8 mouse cellular contexts compared by ENCODE assay signal in genomic region chr9:95954226-95954584, GRCm38 (mm10). TPM values are rescaled to one million over a fixed set of nuclear protein-coding genes. Genes with fewer than 3 reads are reported as not detected.
DNase-seq lines count a peak whose midpoint lies in the region; ATAC-seq lines count a peak whose summit lies in the region.

No protein-coding gene starts in this region.

- peaks cover 27% of the 10 kb centered on the region for H3K4me1 ChIP-seq in erythroblast, embryonic 14.5 days (ENCODE audit: control insufficient read depth)
- no peaks in the 10 kb centered on the region for H3K4me1 ChIP-seq in forebrain, embryonic 14.5 days (ENCODE audit: control insufficient read depth, insufficient read depth, low read length)
- peaks cover 30% of the 10 kb centered on the region for H3K4me1 ChIP-seq in liver, embryonic 13.5 days (replicated peaks)
- H3K4me1 ChIP-seq in stomach, embryonic 14.5 days (ENCODE audit: control insufficient read depth, insufficient read depth, low read length), result no peaks in the 10 kb centered on the region

- ATAC-seq in erythroblast, adult 5-6 weeks (replicated peaks; ENCODE audit: low FRiP score, poor library complexity, severe bottlenecking), result no peak
- peak; percentile 80 for ATAC-seq in forebrain, embryonic 14.5 days
- ATAC-seq in liver, embryonic 13.5 days (ENCODE audit: low read depth), result peak; percentile 17
- peak; percentile 19; the same call in 1 of the 2 replicates for ATAC-seq in stomach, embryonic 14.5 days (ENCODE audit: insufficient number of reproducible peaks, insufficient read depth, low FRiP score, low read depth)

- DNase-seq in ovary, postnatal 10 days (ENCODE audit: low spot score), result peak; percentile 7
- DNase-seq in ovary, postnatal 14 days (ENCODE audit: low spot score), result no peak
- DNase-seq in forebrain, embryonic 14.5 days (ENCODE audit: low spot score), result peak; percentile 76
- DNase-seq in liver, embryonic 13.5 days, result no peak
- no peak for DNase-seq in layer of hippocampus, adult 11-12 months (ENCODE audit: low spot score)

- H3K36me3 ChIP-seq in erythroblast, embryonic 14.5 days (ENCODE audit: control insufficient read depth), result peaks cover 20% of the 10 kb centered on the region
- H3K36me3 ChIP-seq in forebrain, embryonic 14.5 days (ENCODE audit: control insufficient read depth, insufficient read depth, low read length), result peaks cover 23% of the 10 kb centered on the region
- H3K36me3 ChIP-seq in liver, embryonic 13.5 days, result peaks cover 5% of the 10 kb centered on the region; the same call in 1 of the 2 replicates
- no peaks in the 10 kb centered on the region for H3K36me3 ChIP-seq in stomach, embryonic 14.5 days (ENCODE audit: control insufficient read depth, insufficient read depth, low read length)

- H3K4me2 ChIP-seq in forebrain, embryonic 14.5 days (ENCODE audit: low read length), result peak overlapping the region; percentile 74
- H3K4me2 ChIP-seq in liver, embryonic 13.5 days, result peak overlapping the region; percentile 84
- H3K4me2 ChIP-seq in stomach, embryonic 14.5 days (replicated peaks; ENCODE audit: low read depth, low read length), result peak overlapping the region; percentile 64

- H3K9ac ChIP-seq in forebrain, embryonic 14.5 days (ENCODE audit: low read length), result peak overlapping the region; percentile 96
- peak overlapping the region; percentile 98 for H3K9ac ChIP-seq in liver, embryonic 13.5 days
- H3K9ac ChIP-seq in stomach, embryonic 14.5 days (replicated peaks; ENCODE audit: low read depth, low read length), result peak overlapping the region; percentile 99; the same call in 1 of the 2 replicates

- 2% methylated on average over 7 of the region's 7 CpGs for WGBS in forebrain, embryonic 14.5 days
- WGBS in liver, embryonic 13.5 days (ENCODE audit: insufficient replicate concordance), result 0% methylated on average over 7 of the region's 7 CpGs
- 0% methylated on average over 7 of the region's 7 CpGs for WGBS in stomach, embryonic 14.5 days

- peak overlapping the region; percentile 87 for H3K4me3 ChIP-seq in erythroblast, embryonic 14.5 days (replicated peaks)
- peak overlapping the region; percentile 95 for H3K4me3 ChIP-seq in forebrain, embryonic 14.5 days (ENCODE audit: low read depth, low read length)
- peak overlapping the region; percentile 96 for H3K4me3 ChIP-seq in liver, embryonic 13.5 days (replicated peaks)
- H3K4me3 ChIP-seq in stomach, embryonic 14.5 days (ENCODE audit: low read depth, low read length), result peak overlapping the region; percentile 96

- no peaks in the 10 kb centered on the region for H3K9me3 ChIP-seq in erythroblast, embryonic 14.5 days (ENCODE audit: control insufficient read depth, low read length)
- no peaks in the 10 kb centered on the region for H3K9me3 ChIP-seq in forebrain, embryonic 14.5 days (replicated peaks; ENCODE audit: control insufficient read depth, low read length)
- H3K9me3 ChIP-seq in liver, embryonic 13.5 days (replicated peaks), result no peaks in the 10 kb centered on the region
- no peaks in the 10 kb centered on the region for H3K9me3 ChIP-seq in stomach, embryonic 14.5 days (ENCODE audit: control insufficient read depth, low read depth, low read length)

- 0 out of 2 replicates have a peak overlapping the region, but pooled peaks have one; percentile 30 for H3K27ac ChIP-seq in forebrain, embryonic 14.5 days (ENCODE audit: low read depth, low read length)
- H3K27ac ChIP-seq in liver, embryonic 13.5 days, result no peak overlapping the region; the same call in none of the 2 replicates
- peak overlapping the region; percentile 93 for H3K27ac ChIP-seq in stomach, embryonic 14.5 days (ENCODE audit: low read length)

- no peaks in the 10 kb centered on the region for H3K27me3 ChIP-seq in erythroblast, embryonic 14.5 days (ENCODE audit: control insufficient read depth)
- no peaks in the 10 kb centered on the region for H3K27me3 ChIP-seq in forebrain, embryonic 14.5 days (replicated peaks; ENCODE audit: control insufficient read depth, insufficient read depth, low read length)
- H3K27me3 ChIP-seq in liver, embryonic 13.5 days, result no peaks in the 10 kb centered on the region
- H3K27me3 ChIP-seq in stomach, embryonic 14.5 days (ENCODE audit: control insufficient read depth, insufficient read depth, low read length), result no peaks in the 10 kb centered on the region

RNA-seq across cellular contexts. Expression of gene Xrn1, which starts 0.4 kb away (rescaled TPM):
- polyA plus RNA-seq in erythroblast, embryonic 14.5 days (2012), result 0.03 and 0.21 TPM in 2 replicates
- 32.2 and 54.2 TPM in 2 replicates for total RNA-seq in erythroblast, adult 5-6 weeks (2015; ENCODE audit: low replicate concordance)
- total RNA-seq in erythroblast, adult 5-6 weeks (2017; ENCODE audit: low replicate concordance), result 42.4 and 46.8 TPM in 2 replicates
- polyA plus RNA-seq in forebrain, embryonic 14.5 days (2014; fragmentation: Nextera tagmentation; extraction: Ambion mirVana), result 11.1 and 20.2 TPM in 2 replicates
- 6.7 and 9.5 TPM in 2 replicates for polyA plus RNA-seq in liver, embryonic 13.5 days (2015; fragmentation: Nextera tagmentation; extraction: Ambion mirVana)
- polyA plus RNA-seq in stomach, embryonic 14.5 days (2014; fragmentation: Nextera tagmentation; extraction: Ambion mirVana), result 27.1 and 30.7 TPM in 2 replicates

Comparison
In these comparisons a context has a peak if more than half of its experiments do, and no peak if none do; other contexts are left out.
1. DNase-seq: peak in ovary, postnatal 10 days (single experiment) and forebrain, embryonic 14.5 days (single experiment); none in ovary, postnatal 14 days (single experiment), liver, embryonic 13.5 days (single experiment) and layer of hippocampus, adult 11-12 months (single experiment).
2. Peak in every context shown above with its lines, with median percentiles within 50 percentile points of each other: H3K4me3 ChIP-seq, H3K4me2 ChIP-seq and H3K9ac ChIP-seq.